Mouse (Mus musculus) MEL (cell line): ENCODE measurements at regions not wholly inside any gene's neighbourhood (a gene's known extent, or its start where the extent isn't known, plus 50 kb on each side); places are given as distances from the start of the nearest gene placed in this dataset.

Experiments used
- DNase-seq: peaks from one replicate; pipeline ENCODE4 v3.0.0; 2011; ENCODE audit warnings: low read depth, low spot score
- H3K27ac ChIP-seq: 2 replicates; pipeline ENCODE4 v1.5.1; 2012; ENCODE audit warnings: low read depth, mild to moderate bottlenecking, control low read depth, low read length, moderate library complexity; ENCODE audit not compliant: control insufficient read depth
- H3K27me3 ChIP-seq, 2 experiments: fragments of 150-350 bp in 1 of 2; sonication (generic) in 1 of 2; 2 replicates each; pipeline ENCODE4 v1.6.1; 2012; ENCODE audit warnings: low read length in 2 of 2, mild to moderate bottlenecking in 2 of 2, improper control_type of control experiment in 1 of 2, moderate library complexity in 1 of 2; ENCODE audit not compliant: insufficient read depth in 2 of 2, control insufficient read depth in 1 of 2
- H3K36me3 ChIP-seq, 2 experiments: 2 replicates each; pipeline ENCODE4 v1.6.1; 2012 to 2014; ENCODE audit warnings: low read length in 2 of 2, improper control_type of control experiment in 1 of 2, inconsistent platforms in 1 of 2, mild to moderate bottlenecking in 1 of 2; ENCODE audit not compliant: insufficient read depth in 2 of 2, control insufficient read depth in 1 of 2
- H3K4me1 ChIP-seq, 2 experiments: fragments of 150-350 bp in 1 of 2; sonication (generic) in 1 of 2; 2 replicates each; pipeline ENCODE4 v1.6.1; 2012; ENCODE audit warnings: low read length in 2 of 2, improper control_type of control experiment in 1 of 2, mild to moderate bottlenecking in 1 of 2; ENCODE audit not compliant: insufficient read depth in 2 of 2, control insufficient read depth in 1 of 2
- H3K4me3 ChIP-seq, 2 experiments: fragments of 150-350 bp in 1 of 2; sonication (generic) in 1 of 2; 2 replicates each; pipeline ENCODE4 v1.5.1; 2012; ENCODE audit warnings: low read depth in 2 of 2, low read length in 2 of 2, mild to moderate bottlenecking in 2 of 2, moderate library complexity in 2 of 2, control low read depth in 1 of 2, improper control_type of control experiment in 1 of 2; ENCODE audit not compliant: control insufficient read depth in 1 of 2, insufficient read depth in 1 of 2
- H3K79me2 ChIP-seq: 2 replicates; pipeline ENCODE4 v1.6.1; 2012; ENCODE audit warnings: mild to moderate bottlenecking, low read length, moderate library complexity; ENCODE audit not compliant: control insufficient read depth, poor library complexity, insufficient read depth
- H3K9ac ChIP-seq: 2 replicates; pipeline ENCODE4 v1.6.1; 2012; ENCODE audit warnings: low read depth, mild to moderate bottlenecking, control low read depth, low read length, moderate library complexity; ENCODE audit not compliant: control insufficient read depth, poor library complexity, severe bottlenecking
- H3K9me3 ChIP-seq: fragments of 150-350 bp; sonication (generic); replicated peaks from 2 replicates; pipeline ENCODE4 v1.6.1; 2012; ENCODE audit warnings: mild to moderate bottlenecking, low read length, improper control_type of control experiment, moderate library complexity; ENCODE audit not compliant: insufficient read depth
- CHD1 ChIP-seq: IDR thresholded peaks from 2 replicates; pipeline ENCODE4 v1.6.1; 2012; ENCODE audit warnings: low read depth, mild to moderate bottlenecking, inconsistent platforms, low read length, improper control_type of control experiment
- CHD2 ChIP-seq: IDR thresholded peaks from 2 replicates; pipeline ENCODE4 v1.6.1; 2011; ENCODE audit warnings: low read length, improper control_type of control experiment
- E2F4 ChIP-seq: IDR thresholded peaks from 2 replicates; pipeline ENCODE4 v1.6.1; 2011; ENCODE audit warnings: low read depth, low read length, improper control_type of control experiment, borderline replicate concordance
- EP300 ChIP-seq, 2 experiments: IDR thresholded peaks; 2 replicates each; pipeline ENCODE4 v1.6.1; 2011; ENCODE audit warnings: improper control_type of control experiment in 2 of 2, low read length in 2 of 2, low read depth in 1 of 2, mild to moderate bottlenecking in 1 of 2
- ETS1 ChIP-seq: IDR thresholded peaks from 2 replicates; pipeline ENCODE4 v1.6.1; 2012; ENCODE audit warnings: low read depth, mild to moderate bottlenecking, inconsistent platforms, low read length, improper control_type of control experiment, moderate library complexity
- GABPA ChIP-seq: IDR thresholded peaks from 2 replicates; pipeline ENCODE4 v1.6.1; 2012; ENCODE audit warnings: low read depth, mild to moderate bottlenecking, inconsistent platforms, low read length, improper control_type of control experiment, moderate library complexity
- HCFC1 ChIP-seq: IDR thresholded peaks from 2 replicates; pipeline ENCODE4 v1.6.1; 2012; ENCODE audit warnings: low read depth, mild to moderate bottlenecking, inconsistent platforms, low read length, improper control_type of control experiment, moderate library complexity
- KAT2A ChIP-seq: conservative IDR thresholded peaks from 2 replicates; pipeline ENCODE4 v1.6.1; 2012; ENCODE audit warnings: low read depth, low read length, improper control_type of control experiment, inconsistent platforms
- MAFK ChIP-seq: IDR thresholded peaks from 2 replicates; pipeline ENCODE4 v1.6.1; 2011; ENCODE audit warnings: low read depth, mild to moderate bottlenecking, low read length, improper control_type of control experiment, borderline replicate concordance
- MAZ ChIP-seq: IDR thresholded peaks from 2 replicates; pipeline ENCODE4 v1.6.1; 2012; ENCODE audit warnings: low read depth, mild to moderate bottlenecking, inconsistent platforms, low read length, improper control_type of control experiment
- MEF2A ChIP-seq: IDR thresholded peaks from 2 replicates; pipeline ENCODE4 v1.6.1; 2014; ENCODE audit warnings: low read depth, mild to moderate bottlenecking, inconsistent platforms, low read length, improper control_type of control experiment; ENCODE audit not compliant: poor library complexity, insufficient replicate concordance, severe bottlenecking; ENCODE audit errors: extremely low read depth
- MYC ChIP-seq: IDR thresholded peaks from 2 replicates; pipeline ENCODE4 v1.6.1; 2011; ENCODE audit warnings: low read depth, mild to moderate bottlenecking, low read length, improper control_type of control experiment, moderate library complexity
- NELFE ChIP-seq: IDR thresholded peaks from 2 replicates; pipeline ENCODE4 v1.6.1; 2011; ENCODE audit warnings: low read depth, low read length, improper control_type of control experiment
- POLR2AphosphoS5 ChIP-seq: IDR thresholded peaks from 2 replicates; pipeline ENCODE4 v1.6.1; 2012; ENCODE audit warnings: low read depth, borderline replicate concordance, mild to moderate bottlenecking, inconsistent platforms, low read length, moderate library complexity, mixed read lengths
- RAD21 ChIP-seq: IDR thresholded peaks from 2 replicates; pipeline ENCODE4 v1.6.1; 2011; ENCODE audit warnings: mild to moderate bottlenecking, low read depth, low read length, improper control_type of control experiment
- SIN3A ChIP-seq: IDR thresholded peaks from 2 replicates; pipeline ENCODE4 v1.6.1; 2012; ENCODE audit warnings: low read length, improper control_type of control experiment, inconsistent platforms
- SMC3 ChIP-seq: IDR thresholded peaks from 2 replicates; pipeline ENCODE4 v1.6.1; 2011; ENCODE audit warnings: low read depth, low read length, improper control_type of control experiment
- TBP ChIP-seq: IDR thresholded peaks from 2 replicates; pipeline ENCODE4 v1.8.0; 2011; ENCODE audit warnings: low read depth, low read length, improper control_type of control experiment
- USF2 ChIP-seq, 2 experiments: IDR thresholded peaks; 2 replicates each; pipeline ENCODE4 v1.6.1; 2011 to 2012; ENCODE audit warnings: improper control_type of control experiment in 2 of 2, low read length in 2 of 2, borderline replicate concordance in 1 of 2, inconsistent platforms in 1 of 2, low read depth in 1 of 2, mild to moderate bottlenecking in 1 of 2; ENCODE audit not compliant: insufficient read depth in 1 of 2
- ZC3H11A ChIP-seq: IDR thresholded peaks from 2 replicates; pipeline ENCODE4 v1.6.1; 2012; ENCODE audit warnings: low read depth, mild to moderate bottlenecking, inconsistent platforms, low read length, improper control_type of control experiment
- ZKSCAN1 ChIP-seq: IDR thresholded peaks from 2 replicates; pipeline ENCODE4 v1.6.1; 2012; ENCODE audit warnings: low read depth, mild to moderate bottlenecking, inconsistent platforms, low read length, improper control_type of control experiment, moderate library complexity
- ZMIZ1 ChIP-seq: IDR thresholded peaks from 2 replicates; pipeline ENCODE4 v1.6.1; 2012; ENCODE audit warnings: low read depth, mild to moderate bottlenecking, inconsistent platforms, low read length, improper control_type of control experiment, moderate library complexity

DNA sequence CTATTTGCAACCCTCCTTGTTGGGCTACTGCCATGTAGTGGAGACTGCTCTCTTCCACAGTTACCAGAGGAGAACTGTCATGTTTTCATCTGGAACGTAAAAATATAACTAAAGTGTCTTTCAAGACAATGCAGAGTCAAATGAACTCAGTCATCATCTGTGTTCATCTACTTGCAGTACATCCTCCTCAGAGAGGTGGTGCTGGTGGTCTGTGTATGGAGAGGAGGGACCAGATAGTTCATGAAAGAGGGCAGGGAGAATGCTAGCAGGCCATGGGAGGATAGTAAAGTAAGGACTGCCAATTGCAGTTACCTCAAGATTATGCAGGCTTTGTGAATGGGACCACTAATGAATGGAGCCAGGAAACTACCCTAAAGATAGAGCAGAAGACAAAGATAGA, 121.5 kb upstream of the Kcnab1 start:
- Histone ChIP-seq H3K36me3 (no peaks in the 10 kb centered on the region), H3K9me3 (no peaks in the 10 kb centered on the region), H3K4me3 (no peak overlapping the region), H3K27me3 (no peaks in the 10 kb centered on the region), H3K4me1 (no peaks in the 10 kb centered on the region), H3K27ac (no peak overlapping the region), H3K79me2 (no peaks in the 10 kb centered on the region), H3K9ac (no peak overlapping the region)
- DNase-seq = no peak
- no peak for TF ChIP-seq POLR2AphosphoS5
- TF ChIP-seq CHD1 = no peak
- no peak for TF ChIP-seq ZKSCAN1
- TF ChIP-seq RAD21 = no peak
- no peak for TF ChIP-seq MAZ
- TF ChIP-seq KAT2A = no peak
- no peak for TF ChIP-seq USF2 (IDR thresholded peaks at IDR 0.05; ENCODE audit: borderline replicate concordance in 1 of 2, insufficient read depth in 1 of 2, low read depth in 1 of 2, low read length in 2 of 2)
- no peak for TF ChIP-seq HCFC1

DNA sequence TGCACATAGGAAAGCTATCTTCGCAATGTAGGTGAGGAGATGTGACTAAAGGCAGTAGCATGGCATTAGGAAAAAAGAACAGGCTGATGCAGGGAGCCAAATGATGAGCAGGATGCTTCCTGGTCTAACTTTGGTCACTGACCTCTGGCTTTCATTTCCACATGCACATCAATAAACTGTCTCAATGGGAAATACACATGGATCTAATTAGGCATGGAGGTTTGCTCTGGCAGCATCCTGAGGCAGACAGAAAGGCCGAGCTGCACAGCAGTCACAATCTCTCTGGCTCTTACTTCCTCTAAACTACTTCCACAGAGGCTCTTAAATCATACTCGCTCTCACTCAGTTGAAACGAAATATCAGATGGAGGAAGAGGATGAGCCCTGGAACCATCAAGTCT, 112.7 kb upstream of the Kcnab1 start:
- Histone ChIP-seq H3K4me3 (no peak overlapping the region), H3K36me3 (no peaks in the 10 kb centered on the region), H3K27me3 (no peaks in the 10 kb centered on the region), H3K9ac (no peak overlapping the region), H3K79me2 (no peaks in the 10 kb centered on the region)
- TF ChIP-seq NELFE (no peak), EP300 (IDR thresholded peaks at IDR 0.05; ENCODE audit: low read depth in 1 of 2, low read length in 2 of 2) (no peak), MAFK (no peak), E2F4 (no peak), TBP (no peak), GABPA (no peak), MYC (no peak), ZC3H11A (no peak), SIN3A (no peak), CHD1 (no peak), CHD2 (no peak), ETS1 (no peak), SMC3 (no peak), RAD21 (no peak), MEF2A (no peak), ZMIZ1 (no peak)
- TF ChIP-seq, all 39 proteins: peak for 0
- H3K4me1 ChIP-seq = no peaks in the 10 kb centered on the region
- DNase-seq = no peak
- H3K9me3 ChIP-seq = no peaks in the 10 kb centered on the region
- no peak overlapping the region for H3K27ac ChIP-seq
